Mouse (Mus musculus) intestine, embryonic 14.5 days (tissue): Measurements from ENCODE around the gene Ppp1r36. TPM values are rescaled to one million over a fixed set of nuclear protein-coding genes. Genes with fewer than 3 reads are reported as not detected.

ENCODE experiments used
- ATAC-seq: fragments of 200-750 bp; cut with Nextera tagmentation; replicated peaks from 2 replicates; pipeline ENCODE4 v1.8.0; 2017; ENCODE audit warnings: low read depth, moderate number of reproducible peaks, moderate TSS enrichment, moderate library complexity; ENCODE audit not compliant: low FRiP score, low TSS enrichment
- DNase-seq: peaks from one replicate; pipeline ENCODE4 v3.0.0-alpha.2; 2018; ENCODE audit warnings: low spot score
- H3K27ac ChIP-seq: fragments of 300-500 bp; sonication (generic); 2 replicates; pipeline ENCODE4 v1.5.1; 2014; ENCODE audit warnings: low read depth, mild to moderate bottlenecking, control low read depth
- H3K27me3 ChIP-seq: fragments of 300-500 bp; sonication (generic); replicated peaks from 2 replicates; pipeline ENCODE4 v1.6.1; 2014; ENCODE audit warnings: low read length, control low read depth; ENCODE audit not compliant: control insufficient read depth, insufficient read depth
- H3K36me3 ChIP-seq: fragments of 300-500 bp; sonication (generic); 2 replicates; pipeline ENCODE4 v1.6.1; 2014; ENCODE audit warnings: low read length, control low read depth; ENCODE audit not compliant: control insufficient read depth, insufficient read depth
- H3K4me1 ChIP-seq: fragments of 300-500 bp; sonication (generic); replicated peaks from 2 replicates; pipeline ENCODE4 v1.6.1; 2014; ENCODE audit warnings: low read length, control low read depth, mixed read lengths; ENCODE audit not compliant: control insufficient read depth, insufficient read depth
- H3K4me2 ChIP-seq: fragments of 300-500 bp; sonication (generic); 2 replicates; pipeline ENCODE4 v1.6.1; 2014; ENCODE audit warnings: low read length
- H3K4me3 ChIP-seq: fragments of 300-500 bp; sonication (generic); 2 replicates; pipeline ENCODE4 v1.5.1; 2014; ENCODE audit warnings: low read depth, low read length, control low read depth, mixed read lengths
- H3K9ac ChIP-seq: fragments of 300-500 bp; sonication (generic); 2 replicates; pipeline ENCODE4 v1.6.1; 2014; ENCODE audit warnings: mild to moderate bottlenecking, low read length
- H3K9me3 ChIP-seq: fragments of 300-500 bp; sonication (generic); 2 replicates; pipeline ENCODE4 v1.6.1; 2016; ENCODE audit warnings: low read length, control low read depth; ENCODE audit not compliant: control insufficient read depth
- WGBS: fragments of 180-500 bp; shearing (Covaris S2); extraction: QIAGEN DNeasy Blood & Tissue Kit; methylation state at CpG from one replicate; pipeline ENCODE4 v1.1.7; 2014; 5-methylcytosine and 5-hydroxymethylcytosine counted together
- polyA plus RNA-seq: library from polyadenylated mRNA; unstranded; fragments of >200 nt; fragmentation: Nextera tagmentation; extraction: Ambion mirVana; gene quantifications from 2 replicates; pipeline ENCODE4 v1.2.1, GENCODE M21; 2014

The Ppp1r36 gene
- polyA plus RNA-seq, 1 experiment from 2014 or later = 1.9 TPM

- Histone ChIP-seq H3K27ac (no peak overlapping the region), H3K4me1 (no peaks in the 10 kb centered on the region), H3K9me3 (no peaks in the 10 kb centered on the region), H3K36me3 (peaks cover 40% of the 10 kb centered on the region), H3K27me3 (no peaks in the 10 kb centered on the region), H3K4me2 (no peak overlapping the region), H3K4me3 (no peak overlapping the region), H3K9ac (no peak overlapping the region)
- no peak for DNase-seq
- WGBS = 91% methylated on average over 8 of the region's 8 CpGs
- ATAC-seq = no peak
Observed at GRCm38 (mm10) chr12:76385342-76385741, 32.0 kb upstream of the Ppp1r36 start.

GRCm38 (mm10) chr12:76388794-76389193, 28.5 kb upstream of the Ppp1r36 start:
- Histone ChIP-seq H3K27ac (no peak overlapping the region), H3K4me3 (no peak overlapping the region), H3K4me2 (no peak overlapping the region), H3K27me3 (no peaks in the 10 kb centered on the region), H3K9me3 (no peaks in the 10 kb centered on the region), H3K4me1 (no peaks in the 10 kb centered on the region), H3K36me3 (peaks cover 39% of the 10 kb centered on the region), H3K9ac (no peak overlapping the region)
- DNase-seq (no peak), ATAC-seq (no peak)
- WGBS = 88% methylated on average over 11 of the region's 11 CpGs

GRCm38 (mm10) chr12:76391595-76392271, 25.6 kb upstream of the Ppp1r36 start:
- Histone ChIP-seq H3K4me1 (no peaks in the 10 kb centered on the region), H3K27ac (no peak overlapping the region), H3K4me2 (no peak overlapping the region), H3K9me3 (no peaks in the 10 kb centered on the region), H3K36me3 (peaks cover 21% of the 10 kb centered on the region), H3K9ac (no peak overlapping the region), H3K27me3 (no peaks in the 10 kb centered on the region), H3K4me3 (no peak overlapping the region)
- WGBS = 74% methylated on average over 3 of the region's 3 CpGs
- no peak for DNase-seq
- ATAC-seq = no peak

- WGBS = 81% methylated on average over 5 of the region's 5 CpGs
Observed at GRCm38 (mm10) chr12:76392979-76393378, 24.4 kb upstream of the Ppp1r36 start.

GRCm38 (mm10) chr12:76397281-76397680, 20.1 kb upstream of the Ppp1r36 start:
- Histone ChIP-seq H3K27ac (no peak overlapping the region), H3K27me3 (0 out of 2 replicates have a peak, but pooled peaks cover 2% of the 10 kb centered on the region), H3K9ac (no peak overlapping the region), H3K4me1 (no peaks in the 10 kb centered on the region), H3K4me3 (no peak overlapping the region), H3K9me3 (no peaks in the 10 kb centered on the region), H3K36me3 (no peaks in the 10 kb centered on the region), H3K4me2 (no peak overlapping the region)
- ATAC-seq (no peak), DNase-seq (no peak)
- WGBS = 87% methylated on average over 5 of the region's 5 CpGs

More at GRCm38 (mm10) chr12:76392979-76393378, 24.4 kb upstream of the Ppp1r36 start:
- Histone ChIP-seq H3K9ac (no peak overlapping the region), H3K4me2 (no peak overlapping the region), H3K4me3 (no peak overlapping the region), H3K27ac (no peak overlapping the region), H3K36me3 (peaks cover 14% of the 10 kb centered on the region), H3K27me3 (no peaks in the 10 kb centered on the region), H3K9me3 (no peaks in the 10 kb centered on the region), H3K4me1 (no peaks in the 10 kb centered on the region)
- ATAC-seq (no peak), DNase-seq (no peak)

- Histone ChIP-seq H3K4me1 (peaks cover 13% of the 10 kb centered on the region), H3K27me3 (peaks cover 24% of the 10 kb centered on the region), H3K9me3 (no peaks in the 10 kb centered on the region), H3K36me3 (no peaks in the 10 kb centered on the region), H3K27ac (no peak overlapping the region), H3K4me2 (no peak overlapping the region), H3K9ac (no peak overlapping the region), H3K4me3 (no peak overlapping the region)
- ATAC-seq (no peak), DNase-seq (no peak)
- WGBS = 63% methylated on average over 3 of the region's 3 CpGs
Observed at GRCm38 (mm10) chr12:76401674-76402073, 15.7 kb upstream of the Ppp1r36 start.

- WGBS = 2% methylated on average over 54 of the region's 54 CpGs
- Histone ChIP-seq H3K27me3 (peaks cover 37% of the 10 kb centered on the region), H3K4me2 (peak overlapping the region; percentile 91), H3K9ac (peak overlapping the region; percentile 64), H3K4me3 (peak overlapping the region; percentile 70), H3K4me1 (peaks cover 13% of the 10 kb centered on the region), H3K9me3 (no peaks in the 10 kb centered on the region), H3K27ac (peak overlapping the region; percentile 89), H3K36me3 (no peaks in the 10 kb centered on the region)
- ATAC-seq (peak; percentile 89), DNase-seq (no peak)
Observed at GRCm38 (mm10) chr12:76402991-76403885, 14.1 kb upstream of the Ppp1r36 start.

GRCm38 (mm10) chr12:76403886-76404537, 13.3 kb upstream of the Ppp1r36 start, which contains the start of gene Hspa2:
TSS of gene Hspa2 (plus strand) at chr12:76404176.
- H3K27ac ChIP-seq = peak within 1 kb of the TSS; percentile 89

More at GRCm38 (mm10) chr12:76403886-76404537, 13.3 kb upstream of the Ppp1r36 start, which contains the start of gene Hspa2:
- ATAC-seq (peak; percentile 95), DNase-seq (peak; percentile 100)
- Histone ChIP-seq H3K9ac (peak within 1 kb of the TSS; percentile 64), H3K27me3 (peaks cover 37% of the 10 kb centered on the region), H3K4me1 (peaks cover 13% of the 10 kb centered on the region), H3K9me3 (no peaks in the 10 kb centered on the region), H3K36me3 (no peaks in the 10 kb centered on the region), H3K4me2 (peak within 1 kb of the TSS; percentile 91), H3K4me3 (peak within 1 kb of the TSS; percentile 70)
- WGBS = under 1% methylated on average over 54 of the region's 54 CpGs
